14 mouse cellular contexts compared by ENCODE assay signal in genomic region chr13:101980171-101980835, GRCm38 (mm10).
DNase-seq lines count a peak whose midpoint lies in the region; ATAC-seq and TF ChIP-seq lines count a peak whose summit lies in the region.
"Had no signal": no experiment of that assay in that cellular context is flagged by ENCODE, and none has a peak within 500 bp of the region (broad histone marks: within the 10 kb centered on the region; RNA-seq: fewer than 3 reads in every experiment).

No protein-coding gene starts in this region.

- H3K27ac ChIP-seq in hindbrain, postnatal 0 days, result no peak overlapping the region
- no peak overlapping the region for H3K27ac ChIP-seq in forebrain, embryonic 16.5 days (ENCODE audit: low read length)
- H3K27ac ChIP-seq: embryonic facial prominence, embryonic 13.5 days; limb, embryonic 15.5 days had no signal

- no peak overlapping the region for H3K9ac ChIP-seq in hindbrain, postnatal 0 days (replicated peaks; ENCODE audit: low read length)
- H3K9ac ChIP-seq in forebrain, embryonic 16.5 days (replicated peaks; ENCODE audit: low read depth, low read length), result no peak overlapping the region
- H3K9ac ChIP-seq: embryonic facial prominence, embryonic 13.5 days; limb, embryonic 15.5 days had no signal

- H3K4me3 ChIP-seq in myocyte, result no peak overlapping the region
- no peak overlapping the region for H3K4me3 ChIP-seq in hindbrain, postnatal 0 days (ENCODE audit: low read length)
- H3K4me3 ChIP-seq in forebrain, embryonic 16.5 days (replicated peaks; ENCODE audit: low read length), result no peak overlapping the region
- H3K4me3 ChIP-seq: embryonic facial prominence, embryonic 13.5 days; limb, embryonic 15.5 days had no signal

- no peak for ATAC-seq in hindbrain, postnatal 0 days
- ATAC-seq in forebrain, embryonic 16.5 days, result no peak
- ATAC-seq: midbrain, embryonic 16.5 days had no signal

- 68% methylated on average over 4 of the region's 4 CpGs for WGBS in hindbrain, postnatal 0 days
- WGBS in forebrain, embryonic 16.5 days, result 75% methylated on average over 4 of the region's 4 CpGs

- no peaks in the 10 kb centered on the region for H3K4me1 ChIP-seq in hindbrain, postnatal 0 days (ENCODE audit: insufficient read depth, low read length)
- no peaks in the 10 kb centered on the region for H3K4me1 ChIP-seq in forebrain, embryonic 16.5 days (replicated peaks; ENCODE audit: control insufficient read depth, insufficient read depth, low read length)
- H3K4me1 ChIP-seq: embryonic facial prominence, embryonic 13.5 days; limb, embryonic 15.5 days had no signal

- no peak overlapping the region for H3K4me2 ChIP-seq in myocyte (ENCODE audit: low read depth)
- H3K4me2 ChIP-seq in hindbrain, postnatal 0 days (ENCODE audit: low read depth, low read length), result no peak overlapping the region
- no peak overlapping the region for H3K4me2 ChIP-seq in forebrain, embryonic 16.5 days (ENCODE audit: low read length)
- H3K4me2 ChIP-seq: embryonic facial prominence, embryonic 13.5 days; limb, embryonic 15.5 days had no signal

- H3ac ChIP-seq in myocyte (ENCODE audit: control insufficient read depth, insufficient read length), result no peak overlapping the region

- no peaks in the 10 kb centered on the region for H3K36me3 ChIP-seq in myocyte (ENCODE audit: control insufficient read depth, insufficient read depth)
- no peaks in the 10 kb centered on the region for H3K36me3 ChIP-seq in hindbrain, postnatal 0 days (ENCODE audit: insufficient read depth, low read length)
- no peaks in the 10 kb centered on the region for H3K36me3 ChIP-seq in forebrain, embryonic 16.5 days (ENCODE audit: control insufficient read depth, insufficient read depth)
- H3K36me3 ChIP-seq: embryonic facial prominence, embryonic 13.5 days; limb, embryonic 15.5 days had no signal

- no peaks in the 10 kb centered on the region for H3K27me3 ChIP-seq in myocyte (ENCODE audit: control insufficient read depth, insufficient read depth, insufficient read length)
- H3K27me3 ChIP-seq in hindbrain, postnatal 0 days (ENCODE audit: insufficient read depth, low read length), result no peaks in the 10 kb centered on the region
- no peaks in the 10 kb centered on the region for H3K27me3 ChIP-seq in forebrain, embryonic 16.5 days (replicated peaks; ENCODE audit: control insufficient read depth, insufficient read depth, low read length)
- H3K27me3 ChIP-seq: embryonic facial prominence, embryonic 13.5 days; limb, embryonic 15.5 days had no signal

- H3K9me3 ChIP-seq in hindbrain, postnatal 0 days (ENCODE audit: low read length), result 0 out of 2 replicates have a peak, but pooled peaks cover 3% of the 10 kb centered on the region
- peaks cover 3% of the 10 kb centered on the region; the same call in 1 of the 2 replicates for H3K9me3 ChIP-seq in forebrain, embryonic 16.5 days (ENCODE audit: control insufficient read depth, low read length)
- H3K9me3 ChIP-seq: embryonic facial prominence, embryonic 13.5 days; limb, embryonic 15.5 days had no signal

- H3K79me2 ChIP-seq in myocyte (ENCODE audit: control insufficient read depth, insufficient read depth), result no peaks in the 10 kb centered on the region

- no peak for TF ChIP-seq POLR2A in myocyte (IDR thresholded peaks at IDR 0.05; ENCODE audit: insufficient read length, low read depth)

- intact Hi-C loops in gastrocnemius, postnatal 14 days (cut with DNase I; ENCODE audit: low total_unique reads), result no loop called here

- TF ChIP-seq CTCF in hindbrain, postnatal 0 days (IDR thresholded peaks at IDR 0.05; ENCODE audit: low read depth), result no peak

- DNase-seq in adrenal gland, postnatal 14 days, result peak; percentile 25
- no peak for DNase-seq in adrenal gland, postnatal 4 days (ENCODE audit: low spot score in 2 of 2)
- DNase-seq in kidney, postnatal 36 days, result peak; percentile 14 to 32
- no peak for DNase-seq in kidney, postnatal 10 days
- peak; percentile 17 for DNase-seq in gastrocnemius, postnatal 14 days
- DNase-seq in hindbrain, postnatal 0 days (ENCODE audit: low spot score), result no peak
- DNase-seq: cerebellum, adult 8-10 months; kidney, adult 11 months; right cerebral cortex, postnatal 25 days had no signal

TF ChIP-seq in myocyte, 11 proteins besides CTCF, POLR2A, EP300 and RAD21:
- TF ChIP-seq POLR2AphosphoS2 (IDR thresholded peaks at IDR 0.05; ENCODE audit: insufficient read length, low read depth), result no peak
- TF ChIP-seq MAX (IDR thresholded peaks at IDR 0.05; ENCODE audit: low read depth), result no peak
- no peak for TF ChIP-seq E2F4 (IDR thresholded peaks at IDR 0.05; ENCODE audit: insufficient read depth)
- TF ChIP-seq TCF3 (IDR thresholded peaks at IDR 0.05; ENCODE audit: insufficient read length, low read depth), result no peak
- peak in 1 of 3 experiments; percentile 39 for TF ChIP-seq MYOD1 (IDR thresholded peaks at IDR 0.05; ENCODE audit: control insufficient read depth in 1 of 3, insufficient read length in 2 of 3, low read depth in 2 of 3)
- no peak for TF ChIP-seq MYOG (IDR thresholded peaks at IDR 0.05; ENCODE audit: control insufficient read depth in 1 of 3, insufficient read depth in 1 of 3, insufficient read length in 2 of 3, low read depth in 2 of 3)
- TF ChIP-seq USF1 (IDR thresholded peaks at IDR 0.05; ENCODE audit: low read depth), result no peak
- TF ChIP-seq TCF12 (IDR thresholded peaks at IDR 0.05; ENCODE audit: insufficient read depth, poor library complexity, severe bottlenecking), result no peak
- TF ChIP-seq REST (IDR thresholded peaks at IDR 0.05; ENCODE audit: insufficient read depth, insufficient read length), result no peak
- peak; percentile 93 for TF ChIP-seq CEBPB (IDR thresholded peaks at IDR 0.05; ENCODE audit: insufficient read depth, poor library complexity, severe bottlenecking)
- TF ChIP-seq SRF (IDR thresholded peaks at IDR 0.05; ENCODE audit: control insufficient read depth, insufficient read length, low read depth), result no peak

Comparison
In these comparisons a context has a peak if more than half of its experiments do, and no peak if none do; other contexts are left out.
1. DNase-seq: peak in adrenal gland, postnatal 14 days (single experiment), kidney, postnatal 36 days (2 of 2) and gastrocnemius, postnatal 14 days (single experiment); none in adrenal gland, postnatal 4 days (0 of 2), kidney, postnatal 10 days (single experiment) and hindbrain, postnatal 0 days (single experiment).